Mouse (Mus musculus) midbrain, embryonic 12.5 days (tissue): Measurements from ENCODE around the gene Esr1. TPM values are rescaled to one million over a fixed set of nuclear protein-coding genes. Genes with fewer than 3 reads are reported as not detected.

Source experiments
- ATAC-seq: fragments of 200-750 bp; cut with Nextera tagmentation; 2 replicates; pipeline ENCODE4 v1.8.0; 2017; ENCODE audit warnings: low read depth, moderate TSS enrichment, moderate library complexity; ENCODE audit not compliant: low FRiP score
- H3K27ac ChIP-seq: fragments of 300-500 bp; sonication (generic); replicated peaks from 2 replicates; pipeline ENCODE4 v1.5.1; 2016; ENCODE audit warnings: mild to moderate bottlenecking
- H3K27me3 ChIP-seq: fragments of 300-500 bp; sonication (generic); 2 replicates; pipeline ENCODE4 v1.6.1; 2016; ENCODE audit warnings: mild to moderate bottlenecking
- H3K36me3 ChIP-seq: fragments of 300-500 bp; sonication (generic); 2 replicates; pipeline ENCODE4 v1.6.1; 2016
- H3K4me1 ChIP-seq: fragments of 300-500 bp; sonication (generic); 2 replicates; pipeline ENCODE4 v1.6.1; 2016
- H3K4me2 ChIP-seq: fragments of 300-500 bp; sonication (generic); replicated peaks from 2 replicates; pipeline ENCODE4 v1.6.1; 2016; ENCODE audit warnings: mild to moderate bottlenecking, moderate library complexity
- H3K4me3 ChIP-seq: fragments of 300-500 bp; sonication (generic); 2 replicates; pipeline ENCODE4 v1.5.1; 2016; ENCODE audit warnings: mild to moderate bottlenecking
- H3K9ac ChIP-seq: fragments of 300-500 bp; sonication (generic); replicated peaks from 2 replicates; pipeline ENCODE4 v1.6.1; 2016; ENCODE audit warnings: mild to moderate bottlenecking, moderate library complexity
- H3K9me3 ChIP-seq: fragments of 300-500 bp; sonication (generic); 2 replicates; pipeline ENCODE4 v1.6.1; 2016; ENCODE audit warnings: mild to moderate bottlenecking
- WGBS: fragments of 180-500 bp; shearing (Covaris S2); methylation state at CpG from one replicate; pipeline ENCODE4 v1.1.7; 2016; 5-methylcytosine and 5-hydroxymethylcytosine counted together
- polyA plus RNA-seq: library from polyadenylated mRNA; unstranded; fragments of >200 nt; fragmentation: Nextera tagmentation; extraction: Ambion mirVana; gene quantifications from 2 replicates; pipeline ENCODE4 v1.2.1, GENCODE M21; 2016

Esr1 gene
- polyA plus RNA-seq: 0.13 TPM in 1 of 2 replicates, not detected in the other

- no peak for ATAC-seq
- WGBS: 49% methylated on average over 13 of the region's 13 CpGs
Observed at GRCm38 (mm10) chr10:4611386-4612155, at the start of gene Esr1. Gene Esr1 (plus strand): TSS chr10:4611593.

DNA sequence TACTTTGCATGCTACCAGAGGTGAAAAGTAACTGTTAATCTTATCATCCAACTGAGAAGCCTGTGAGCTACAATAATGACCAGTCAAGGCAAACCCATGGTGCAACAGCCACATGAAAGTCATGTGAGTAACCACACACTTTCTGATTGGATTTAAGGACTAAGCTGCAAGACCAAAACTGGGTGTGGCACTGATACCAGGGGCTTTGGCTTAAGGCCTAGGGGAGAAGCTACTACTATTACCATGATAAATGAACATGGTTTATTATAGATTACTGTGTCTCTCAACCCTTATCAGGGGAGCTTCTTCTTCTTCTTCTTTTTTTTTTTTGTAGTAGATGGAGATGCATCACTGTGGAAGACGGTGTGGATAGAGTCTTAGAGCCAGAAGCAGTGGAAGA is 46.2 kb upstream of the Esr1 start:
- no peaks in the 10 kb centered on the region for H3K36me3 ChIP-seq
- no peak overlapping the region for H3K27ac ChIP-seq
- no peak overlapping the region for H3K9ac ChIP-seq
- H3K4me2 ChIP-seq: no peak overlapping the region
- WGBS: 100% methylated on average over 1 of the region's 1 CpGs
- no peaks in the 10 kb centered on the region for H3K4me1 ChIP-seq
- no peaks in the 10 kb centered on the region for H3K27me3 ChIP-seq
- H3K4me3 ChIP-seq: no peak overlapping the region
- no peak for ATAC-seq
- no peaks in the 10 kb centered on the region for H3K9me3 ChIP-seq

More at GRCm38 (mm10) chr10:4611386-4612155, at the start of gene Esr1:
- Histone ChIP-seq H3K9me3 (no peaks in the 10 kb centered on the region), H3K36me3 (no peaks in the 10 kb centered on the region), H3K27ac (no peak within 1 kb of the TSS), H3K4me1 (no peaks in the 10 kb centered on the region), H3K27me3 (no peaks in the 10 kb centered on the region), H3K4me2 (no peak within 1 kb of the TSS), H3K9ac (no peak within 1 kb of the TSS), H3K4me3 (no peak within 1 kb of the TSS)

- Histone ChIP-seq H3K4me1 (no peaks in the 10 kb centered on the region), H3K36me3 (no peaks in the 10 kb centered on the region), H3K9ac (no peak overlapping the region), H3K4me2 (no peak overlapping the region), H3K9me3 (no peaks in the 10 kb centered on the region), H3K27me3 (no peaks in the 10 kb centered on the region), H3K4me3 (no peak overlapping the region), H3K27ac (no peak overlapping the region)
- 88% methylated on average over 4 of the region's 4 CpGs for WGBS
- ATAC-seq: no peak
Observed at GRCm38 (mm10) chr10:4570778-4571177, 40.6 kb upstream of the Esr1 start.

DNA sequence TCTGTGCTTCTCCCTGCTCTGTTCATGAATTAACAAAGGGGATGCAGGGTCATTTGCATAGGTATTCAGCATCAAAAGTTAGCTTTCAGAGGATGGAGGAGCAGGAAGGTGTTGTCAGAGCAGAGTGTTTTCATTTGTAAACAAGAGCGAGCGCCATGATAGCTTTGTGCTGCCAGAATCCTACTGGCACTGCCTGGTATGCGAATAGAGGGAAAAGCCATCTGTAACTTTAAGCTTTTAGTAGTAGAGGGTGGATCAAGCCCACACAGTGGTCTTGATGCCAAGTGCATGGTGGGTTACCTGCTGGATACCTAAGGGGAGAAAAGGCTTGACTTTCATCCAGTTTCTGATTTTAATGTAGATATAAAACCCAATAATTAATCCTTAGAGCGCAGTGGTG is 40.1 kb upstream of the Esr1 start:
- H3K27ac ChIP-seq: no peak overlapping the region
- ATAC-seq: no peak
- no peaks in the 10 kb centered on the region for H3K9me3 ChIP-seq
- H3K4me1 ChIP-seq: no peaks in the 10 kb centered on the region
- no peak overlapping the region for H3K4me3 ChIP-seq
- no peak overlapping the region for H3K4me2 ChIP-seq
- no peaks in the 10 kb centered on the region for H3K27me3 ChIP-seq
- no peak overlapping the region for H3K9ac ChIP-seq
- H3K36me3 ChIP-seq: no peaks in the 10 kb centered on the region
- WGBS: 67% methylated on average over 4 of the region's 4 CpGs

DNA sequence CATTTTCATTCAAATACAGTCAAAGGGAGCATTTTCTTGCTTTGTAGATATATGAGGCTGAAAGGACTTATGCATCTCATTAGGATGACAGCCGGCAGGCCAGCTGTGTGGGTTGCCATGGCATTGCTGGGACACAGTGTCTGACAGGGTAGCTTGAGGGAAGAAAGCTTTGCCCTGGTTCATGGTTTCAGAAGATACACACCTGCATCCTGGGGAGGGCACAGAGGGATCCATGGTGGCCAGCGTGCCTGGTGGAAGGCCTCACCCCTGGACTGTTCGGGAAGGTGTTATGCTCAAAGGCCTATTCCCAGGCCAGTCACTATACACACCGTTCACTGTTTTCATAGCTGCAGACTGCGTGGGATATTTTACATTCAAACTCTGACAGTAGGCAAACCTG is 29.5 kb upstream of the Esr1 start:
- 82% methylated on average over 5 of the region's 5 CpGs for WGBS
- 0 out of 2 replicates have a peak, but pooled peaks cover 3% of the 10 kb centered on the region for H3K4me1 ChIP-seq
- H3K27me3 ChIP-seq: no peaks in the 10 kb centered on the region
- H3K9ac ChIP-seq: no peak overlapping the region
- peak; percentile 86 for ATAC-seq
- no peak overlapping the region for H3K4me3 ChIP-seq
- no peaks in the 10 kb centered on the region for H3K36me3 ChIP-seq
- H3K9me3 ChIP-seq: no peaks in the 10 kb centered on the region
- H3K4me2 ChIP-seq: no peak overlapping the region
- no peak overlapping the region for H3K27ac ChIP-seq

DNA sequence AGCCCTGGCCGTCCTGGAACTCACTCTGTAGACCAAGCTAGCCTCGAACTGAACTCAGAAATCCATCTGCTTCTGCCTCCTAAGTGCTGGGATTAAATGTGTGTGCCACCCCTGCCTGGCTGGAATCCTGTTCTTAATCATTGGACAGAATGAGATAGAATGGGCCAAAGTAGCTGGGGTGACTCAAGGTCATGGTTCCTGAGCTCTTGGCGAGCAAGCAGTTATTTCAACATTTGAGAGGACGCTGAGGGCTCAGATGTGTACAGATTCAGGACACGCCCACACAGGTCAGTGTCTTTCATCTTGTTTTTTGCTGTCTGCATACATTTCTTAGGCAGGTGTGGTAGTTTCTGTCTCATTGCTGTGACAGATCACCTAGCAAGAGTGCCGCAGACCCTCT is 24.7 kb upstream of the Esr1 start:
- H3K4me1 ChIP-seq: no peaks in the 10 kb centered on the region
- H3K27ac ChIP-seq: no peak overlapping the region
- H3K36me3 ChIP-seq: no peaks in the 10 kb centered on the region
- H3K9me3 ChIP-seq: no peaks in the 10 kb centered on the region
- H3K4me3 ChIP-seq: no peak overlapping the region
- no peaks in the 10 kb centered on the region for H3K27me3 ChIP-seq
- no peak overlapping the region for H3K9ac ChIP-seq
- 87% methylated on average over 6 of the region's 6 CpGs for WGBS
- ATAC-seq: no peak
- no peak overlapping the region for H3K4me2 ChIP-seq

DNA sequence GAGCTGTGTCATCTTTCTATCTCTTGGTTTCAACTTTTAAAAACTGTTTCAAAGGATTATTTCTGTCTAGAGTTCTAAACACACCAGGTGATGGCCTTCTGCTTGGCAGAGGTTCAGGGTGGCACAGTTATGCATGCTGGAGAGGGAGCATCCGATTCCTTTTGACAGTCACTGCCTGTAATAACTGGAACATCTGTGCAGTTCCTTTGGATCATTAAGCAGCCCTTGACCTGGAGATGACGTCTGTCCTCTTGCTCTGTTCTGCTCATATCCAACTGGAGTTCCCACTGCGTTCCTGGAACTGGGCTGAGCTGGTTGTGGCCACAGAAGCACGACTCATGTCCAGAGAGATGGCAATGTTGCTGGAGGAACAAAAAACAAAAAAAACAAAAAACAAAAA is 21.8 kb upstream of the Esr1 start:
- Histone ChIP-seq H3K9ac (no peak overlapping the region), H3K27ac (no peak overlapping the region), H3K4me3 (no peak overlapping the region), H3K9me3 (no peaks in the 10 kb centered on the region), H3K4me2 (no peak overlapping the region), H3K4me1 (no peaks in the 10 kb centered on the region), H3K27me3 (no peaks in the 10 kb centered on the region), H3K36me3 (no peaks in the 10 kb centered on the region)
- no peak for ATAC-seq
- WGBS: 83% methylated on average over 4 of the region's 4 CpGs

GRCm38 (mm10) chr10:4590956-4591355 is 20.4 kb upstream of the Esr1 start:
- Histone ChIP-seq H3K4me2 (no peak overlapping the region), H3K36me3 (no peaks in the 10 kb centered on the region), H3K9me3 (no peaks in the 10 kb centered on the region), H3K9ac (no peak overlapping the region), H3K4me1 (no peaks in the 10 kb centered on the region), H3K4me3 (no peak overlapping the region), H3K27me3 (no peaks in the 10 kb centered on the region), H3K27ac (no peak overlapping the region)
- 89% methylated on average over 8 of the region's 8 CpGs for WGBS
- ATAC-seq: no peak

DNA sequence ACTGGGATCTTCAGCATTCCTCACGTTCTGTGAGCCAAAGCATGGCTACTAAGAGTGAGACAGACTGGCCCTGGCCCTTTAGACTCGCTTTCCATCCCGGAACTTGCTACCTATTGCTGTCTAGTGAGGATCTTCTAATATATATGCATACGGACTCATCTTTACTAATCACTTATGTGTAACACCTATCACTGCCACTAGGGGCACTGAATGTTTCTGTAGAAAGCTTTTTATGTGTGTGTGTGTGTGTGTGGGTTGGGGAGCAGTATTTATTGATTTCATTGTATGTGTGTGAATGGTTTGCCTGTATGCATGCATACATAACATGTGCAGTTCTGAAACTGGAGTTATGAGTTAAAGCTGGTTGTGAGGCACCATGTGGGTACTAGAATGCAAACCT is 17.6 kb upstream of the Esr1 start:
- WGBS: 66% methylated on average over 4 of the region's 4 CpGs
- Histone ChIP-seq H3K9ac (no peak overlapping the region), H3K4me1 (no peaks in the 10 kb centered on the region), H3K27ac (no peak overlapping the region), H3K9me3 (no peaks in the 10 kb centered on the region), H3K27me3 (no peaks in the 10 kb centered on the region), H3K36me3 (no peaks in the 10 kb centered on the region), H3K4me3 (no peak overlapping the region), H3K4me2 (no peak overlapping the region)
- ATAC-seq: no peak

DNA sequence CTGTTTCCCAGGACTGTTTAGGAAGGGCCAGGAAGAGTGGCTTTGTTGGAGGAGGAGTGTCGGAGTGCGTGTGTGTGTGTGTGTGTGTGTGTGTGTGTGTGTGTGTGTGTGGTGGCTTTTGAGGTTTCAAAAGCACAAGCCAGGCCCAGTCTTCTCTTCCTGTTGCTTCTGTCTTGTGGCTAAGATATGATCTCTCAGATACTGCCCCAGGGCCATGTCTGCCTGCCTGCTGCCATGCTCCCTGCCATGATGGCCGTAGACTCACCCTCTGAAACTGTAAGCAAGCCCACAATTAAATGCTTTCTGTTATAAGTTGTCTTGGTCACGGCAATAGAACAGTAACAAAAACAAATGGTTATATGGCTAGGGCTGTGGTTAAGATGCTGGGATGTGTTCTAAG is 14.2 kb upstream of the Esr1 start:
- Histone ChIP-seq H3K36me3 (no peaks in the 10 kb centered on the region), H3K27me3 (no peaks in the 10 kb centered on the region), H3K27ac (no peak overlapping the region), H3K4me1 (no peaks in the 10 kb centered on the region), H3K9ac (no peak overlapping the region), H3K9me3 (no peaks in the 10 kb centered on the region), H3K4me3 (no peak overlapping the region), H3K4me2 (no peak overlapping the region)
- no peak for ATAC-seq
- 88% methylated on average over 4 of the region's 4 CpGs for WGBS

DNA sequence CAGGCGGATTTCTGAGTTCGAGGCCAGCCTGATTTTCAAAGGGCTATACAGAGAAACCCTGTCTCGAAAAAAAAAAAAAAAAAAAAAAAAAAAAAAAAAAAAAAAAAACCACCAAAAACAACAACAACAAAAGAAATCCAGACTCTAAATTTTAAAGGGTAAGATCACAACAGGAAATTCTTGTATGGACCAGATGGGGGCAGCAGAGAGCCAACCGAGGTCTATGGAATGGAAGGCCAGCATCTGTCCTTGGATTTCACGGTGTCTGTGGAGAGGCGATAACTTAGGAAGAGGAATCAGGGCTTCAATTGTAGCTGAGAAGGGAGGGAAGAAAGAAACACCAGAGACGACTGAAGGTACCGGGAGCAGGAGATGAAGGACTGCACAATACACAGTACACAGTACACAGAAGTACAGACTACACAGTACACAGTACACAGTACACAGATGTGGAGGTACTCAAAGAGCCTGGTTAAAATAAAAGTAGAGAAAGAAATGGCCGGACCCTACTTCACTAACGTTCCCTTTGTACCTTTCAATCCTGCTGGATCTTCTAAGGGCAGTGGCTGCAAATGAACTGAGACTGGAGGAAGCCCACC is 13.1 kb upstream of the Esr1 start:
- WGBS: 69% methylated on average over 10 of the region's 10 CpGs
- H3K36me3 ChIP-seq: no peaks in the 10 kb centered on the region
- no peak overlapping the region for H3K4me3 ChIP-seq
- ATAC-seq: no peak; the same call in 1 of the 2 replicates
- H3K27ac ChIP-seq: no peak overlapping the region
- no peaks in the 10 kb centered on the region for H3K9me3 ChIP-seq
- no peak overlapping the region for H3K4me2 ChIP-seq
- no peak overlapping the region for H3K9ac ChIP-seq
- no peaks in the 10 kb centered on the region for H3K4me1 ChIP-seq
- no peaks in the 10 kb centered on the region for H3K27me3 ChIP-seq

DNA sequence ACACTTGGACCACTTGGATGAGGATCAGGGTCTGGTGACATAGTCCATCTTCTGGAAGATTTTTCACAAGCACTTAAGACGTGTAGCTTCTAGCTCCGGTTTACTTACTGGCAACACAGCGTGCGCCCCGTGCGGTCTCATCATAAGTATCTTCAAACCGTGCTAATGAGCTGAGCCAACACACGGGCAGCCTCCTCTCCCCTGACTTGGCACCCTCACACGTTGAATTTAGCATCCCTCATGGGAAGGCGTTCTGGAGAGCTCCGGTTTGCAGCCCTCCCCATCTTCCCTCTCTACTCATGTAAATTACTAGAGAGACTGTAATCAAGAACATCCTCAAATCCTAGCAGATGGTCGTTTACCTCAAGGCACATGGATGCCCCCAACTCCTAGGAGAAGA is 12.5 kb upstream of the Esr1 start:
- 87% methylated on average over 12 of the region's 12 CpGs for whole genome bisulfite sequencing
- H3K4me2 ChIP-seq: no peak overlapping the region
- no peak overlapping the region for H3K9ac ChIP-seq
- H3K9me3 ChIP-seq: no peaks in the 10 kb centered on the region
- H3K36me3 ChIP-seq: no peaks in the 10 kb centered on the region
- no peak overlapping the region for H3K27ac ChIP-seq
- ATAC-seq: no peak
- H3K27me3 ChIP-seq: no peaks in the 10 kb centered on the region
- H3K4me3 ChIP-seq: no peak overlapping the region
- no peaks in the 10 kb centered on the region for H3K4me1 ChIP-seq
